Mouse (Mus musculus): Measurements from ENCODE around the gene Gne. TPM values are rescaled to one million over a fixed set of nuclear protein-coding genes. Genes with fewer than 3 reads are reported as not detected.

Gene Gne
- polyA plus RNA-seq (2012; rRNA removed), result 12.3 and 16.6 TPM in 2 replicates

DNA sequence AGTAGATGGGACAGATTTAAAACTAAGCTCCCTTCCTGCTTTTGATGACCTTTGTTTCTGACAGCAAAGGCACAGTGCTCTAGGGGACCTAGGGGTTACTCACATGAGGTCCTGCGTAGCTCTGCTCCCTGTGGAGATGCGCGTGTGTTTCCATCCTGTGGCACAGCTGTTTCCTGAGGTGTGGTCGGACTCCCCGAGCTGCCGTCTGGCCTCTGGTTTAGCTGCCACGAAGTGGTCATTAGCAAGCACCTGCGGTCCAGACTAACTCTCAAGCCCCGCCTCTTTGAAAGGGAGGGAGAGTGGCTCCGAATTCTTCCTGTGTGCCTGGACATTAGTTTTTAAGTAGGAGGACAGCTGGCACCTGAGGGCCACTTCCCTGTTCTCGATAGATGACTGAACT lies at the start of gene Gne:
TSS of gene Gne (minus strand) at position 233 of the 400 bp plus-strand sequence.

DNA sequence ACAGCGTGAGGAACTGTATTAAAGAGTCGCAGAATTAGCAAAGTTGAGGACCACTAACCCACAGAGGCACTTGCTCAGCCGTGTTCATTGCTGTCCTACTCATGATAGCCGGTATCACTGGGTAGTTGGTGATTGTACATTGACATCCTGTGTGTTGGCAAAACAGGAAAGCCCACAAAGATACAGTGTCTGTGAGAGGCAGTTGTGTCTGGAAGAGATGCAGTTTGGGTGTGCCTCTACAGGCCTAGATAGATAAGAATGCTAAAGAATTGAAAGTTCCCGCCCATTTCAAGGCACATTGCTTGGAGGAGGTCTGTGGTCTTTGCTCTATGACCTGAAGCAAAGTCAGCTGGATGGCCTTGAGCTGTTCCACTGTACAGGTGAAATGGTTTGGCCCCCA lies 79.9 kb downstream of the Gne start, which contains the start of gene Clta:
TSS of gene Clta (plus strand) at position 327 of the 400 bp plus-strand sequence.

Other genes starting within 250 kb of the Gne start
- not detected in 2 replicates for gene Olfr157, start 244.0 kb downstream of the Gne start, polyA plus RNA-seq (2012; rRNA removed)
- gene Olfr155, start 232.6 kb downstream of the Gne start, polyA plus RNA-seq (2012; rRNA removed), result not detected in 2 replicates
- gene Reck, start 208.6 kb downstream of the Gne start, polyA plus RNA-seq (2012; rRNA removed), result 2.2 and 4.0 TPM in 2 replicates
- gene Glipr2, start 126.8 kb downstream of the Gne start, polyA plus RNA-seq (2012; rRNA removed), result 4.8 and 7.3 TPM in 2 replicates
- gene Ccin, start 100.7 kb downstream of the Gne start, polyA plus RNA-seq (2012; rRNA removed), result not detected in 2 replicates
- 64.6 and 109 TPM in 2 replicates for gene Clta, start 79.7 kb downstream of the Gne start, polyA plus RNA-seq (2012; rRNA removed)
- gene Rnf38, start 149.6 kb upstream of the Gne start, polyA plus RNA-seq (2012; rRNA removed), result 23.6 and 34.1 TPM in 2 replicates
- gene Melk, start 216.7 kb upstream of the Gne start, polyA plus RNA-seq (2012; rRNA removed), result 0.94 and 0.99 TPM in 2 replicates

Data from stomach, adult 2 months (tissue).